In genomic region chr1:74748643-74749271, GRCm38 (mm10) we compare ENCODE assay signal across 8 mouse cellular contexts. TPM values are rescaled to one million over a fixed set of nuclear protein-coding genes. Genes with fewer than 3 reads are reported as not detected.
DNase-seq lines count a peak whose midpoint lies in the region; ATAC-seq lines count a peak whose summit lies in the region.

Gene Prkag3, minus strand, starts transcription at chr1:74749221.

- H3K36me3 ChIP-seq in intestine, embryonic 14.5 days (ENCODE audit: control insufficient read depth, insufficient read depth, low read length) = no peaks in the 10 kb centered on the region
- H3K36me3 ChIP-seq in limb, embryonic 15.5 days = no peaks in the 10 kb centered on the region
- no peaks in the 10 kb centered on the region for H3K36me3 ChIP-seq in midbrain, embryonic 15.5 days (replicated peaks)

- peak within 1 kb of the TSS; percentile 46 for H3K4me2 ChIP-seq in intestine, embryonic 14.5 days (ENCODE audit: low read length)
- peak within 1 kb of the TSS; percentile 46 for H3K4me2 ChIP-seq in limb, embryonic 15.5 days
- peak within 1 kb of the TSS; percentile 34 for H3K4me2 ChIP-seq in midbrain, embryonic 15.5 days

- H3K27ac ChIP-seq in intestine, embryonic 14.5 days (ENCODE audit: low read depth) = no peak within 1 kb of the TSS
- H3K27ac ChIP-seq in limb, embryonic 15.5 days = peak within 1 kb of the TSS; percentile 29; the same call in 1 of the 2 replicates
- no peak within 1 kb of the TSS for H3K27ac ChIP-seq in midbrain, embryonic 15.5 days

- WGBS in intestine, embryonic 14.5 days = 9% methylated on average over 30 of the region's 30 CpGs
- 8% methylated on average over 30 of the region's 30 CpGs for WGBS in limb, embryonic 15.5 days
- WGBS in midbrain, embryonic 15.5 days = 7% methylated on average over 30 of the region's 30 CpGs

- no peaks in the 10 kb centered on the region for H3K9me3 ChIP-seq in intestine, embryonic 14.5 days (ENCODE audit: control insufficient read depth, low read length)
- H3K9me3 ChIP-seq in limb, embryonic 15.5 days = no peaks in the 10 kb centered on the region
- no peaks in the 10 kb centered on the region for H3K9me3 ChIP-seq in midbrain, embryonic 15.5 days

- H3K27me3 ChIP-seq in intestine, embryonic 14.5 days (replicated peaks; ENCODE audit: control insufficient read depth, insufficient read depth, low read length) = peaks cover 23% of the 10 kb centered on the region; the same call in 1 of the 2 replicates
- H3K27me3 ChIP-seq in limb, embryonic 15.5 days = peaks cover 21% of the 10 kb centered on the region; the same call in 1 of the 2 replicates
- H3K27me3 ChIP-seq in midbrain, embryonic 15.5 days (replicated peaks) = peaks cover 11% of the 10 kb centered on the region; the same call in 1 of the 2 replicates

- H3K9ac ChIP-seq in intestine, embryonic 14.5 days (ENCODE audit: low read length) = no peak within 1 kb of the TSS; the same call in 1 of the 2 replicates
- no peak within 1 kb of the TSS for H3K9ac ChIP-seq in limb, embryonic 15.5 days
- H3K9ac ChIP-seq in midbrain, embryonic 15.5 days = no peak within 1 kb of the TSS

- intact Hi-C loops in left cerebral cortex, postnatal 14 days (cut with DNase I) = no loop called here
- intact Hi-C loops in gastrocnemius, postnatal 14 days (cut with DNase I; ENCODE audit: low total_unique reads) = no loop called here

- no peaks in the 10 kb centered on the region for H3K4me1 ChIP-seq in intestine, embryonic 14.5 days (replicated peaks; ENCODE audit: control insufficient read depth, insufficient read depth, low read length)
- H3K4me1 ChIP-seq in limb, embryonic 15.5 days = peaks cover 11% of the 10 kb centered on the region
- H3K4me1 ChIP-seq in midbrain, embryonic 15.5 days = peaks cover 4% of the 10 kb centered on the region; the same call in 1 of the 2 replicates

- H3K4me3 ChIP-seq in intestine, embryonic 14.5 days (ENCODE audit: low read depth, low read length) = peak within 1 kb of the TSS; percentile 7; the same call in 1 of the 2 replicates
- peak within 1 kb of the TSS; percentile 26 for H3K4me3 ChIP-seq in limb, embryonic 15.5 days
- no peak within 1 kb of the TSS for H3K4me3 ChIP-seq in midbrain, embryonic 15.5 days

- ATAC-seq in intestine, embryonic 14.5 days (replicated peaks; ENCODE audit: low FRiP score, low TSS enrichment, low read depth) = peak; percentile 66
- no peak for ATAC-seq in limb, embryonic 15.5 days (ENCODE audit: insufficient number of reproducible peaks, low FRiP score, low TSS enrichment, low read depth)
- no peak for ATAC-seq in midbrain, embryonic 15.5 days (replicated peaks)

- peak; percentile 54 to 75 for DNase-seq in left cerebral cortex, postnatal 14 days (ENCODE audit: low spot score in 2 of 2)
- DNase-seq in left cerebral cortex, adult 11 months (ENCODE audit: low spot score) = no peak
- DNase-seq in cerebellum, postnatal 36 days = peak; percentile 12 to 18
- peak; percentile 88 for DNase-seq in gastrocnemius, postnatal 14 days
- peak; percentile 77 for DNase-seq in intestine, embryonic 14.5 days (ENCODE audit: low spot score)
- DNase-seq in testis, postnatal 10 days (ENCODE audit: low spot score) = peak; percentile 87

RNA-seq across cellular contexts. Expression of gene Prkag3, which starts in this region (rescaled TPM):
- total RNA-seq in left cerebral cortex, postnatal 14 days (2021) = not detected
- 100 to 1,000 TPM in 1 of 2 experiments, 10 to 100 TPM in 1; 76.2 to 109 TPM for total RNA-seq in gastrocnemius, postnatal 14 days (2021)
- polyA plus RNA-seq in intestine, embryonic 14.5 days (2014; fragmentation: Nextera tagmentation; extraction: Ambion mirVana) = 0.09 TPM in 2 replicates
- 2.8 and 7.5 TPM in 2 replicates for polyA plus RNA-seq in limb, embryonic 15.5 days (2015; fragmentation: Nextera tagmentation; extraction: Ambion mirVana)
- polyA plus RNA-seq in midbrain, embryonic 15.5 days (2015; fragmentation: Nextera tagmentation; extraction: Ambion mirVana) = not detected in 2 replicates

Comparison
In these comparisons a context has a peak if more than half of its experiments do, and no peak if none do; other contexts are left out.
1. RNA of gene Prkag3 (total RNA-seq): 76.2 to 109 TPM in gastrocnemius, postnatal 14 days; not detected in left cerebral cortex, postnatal 14 days; every median in the first group is over 10 times any median in the second.
2. Peak in DNase-seq in left cerebral cortex, postnatal 14 days; RNA of the gene not detected or under 1 TPM.
3. Peak in DNase-seq, ATAC-seq, H3K4me3 ChIP-seq and H3K4me2 ChIP-seq in intestine, embryonic 14.5 days; RNA of the gene not detected or under 1 TPM.
4. Peak in every context shown above with its lines, with median percentiles within 50 percentile points of each other: H3K4me2 ChIP-seq.